Mouse (Mus musculus): Measurements from ENCODE around the gene Dynlt1f.
"Not testable (repeated sequence)": the region's sequence is repeated elsewhere in the genome, so short reads cannot be mapped to it uniquely, and the experiment has no call there.

Dynlt1f gene

DNA sequence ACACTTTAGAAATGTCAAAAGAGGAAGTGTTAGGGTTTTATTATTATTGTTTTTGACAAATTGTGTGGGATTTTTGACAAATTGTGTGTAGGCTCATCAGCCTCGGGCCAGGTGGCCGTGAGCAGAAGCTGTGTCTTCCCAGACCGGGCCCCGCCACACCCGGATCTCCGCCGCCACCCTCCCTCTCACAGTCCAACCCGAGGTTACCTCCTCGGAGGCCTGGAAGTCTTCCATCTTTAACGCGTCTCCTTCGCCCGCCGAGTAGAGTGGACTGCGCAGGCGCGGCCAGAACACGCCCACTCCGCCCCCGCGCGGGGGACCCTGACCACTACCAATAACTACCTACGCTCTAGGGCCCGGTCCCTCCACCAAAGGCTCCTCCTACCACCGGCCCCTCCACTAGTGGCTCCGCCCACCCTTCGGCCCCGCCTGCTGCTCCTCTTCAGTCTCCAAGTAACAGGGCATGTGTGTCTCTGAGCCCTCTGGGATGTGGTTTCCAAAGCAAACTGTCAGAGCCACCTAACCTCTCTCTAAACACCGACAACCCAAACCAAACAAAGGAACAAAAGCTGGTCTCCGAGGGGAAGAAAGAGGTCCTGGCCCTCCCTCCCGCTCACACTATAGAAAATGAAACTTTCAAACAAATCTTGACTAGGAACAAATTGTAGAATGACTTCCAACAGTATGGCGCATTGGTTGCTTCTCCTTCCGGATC, at the start of gene Dynlt1f:
TSS of gene Dynlt1f (minus strand) at position 334 of the 715 bp plus-strand sequence.
- DNase-seq = peak; percentile 16

DNA sequence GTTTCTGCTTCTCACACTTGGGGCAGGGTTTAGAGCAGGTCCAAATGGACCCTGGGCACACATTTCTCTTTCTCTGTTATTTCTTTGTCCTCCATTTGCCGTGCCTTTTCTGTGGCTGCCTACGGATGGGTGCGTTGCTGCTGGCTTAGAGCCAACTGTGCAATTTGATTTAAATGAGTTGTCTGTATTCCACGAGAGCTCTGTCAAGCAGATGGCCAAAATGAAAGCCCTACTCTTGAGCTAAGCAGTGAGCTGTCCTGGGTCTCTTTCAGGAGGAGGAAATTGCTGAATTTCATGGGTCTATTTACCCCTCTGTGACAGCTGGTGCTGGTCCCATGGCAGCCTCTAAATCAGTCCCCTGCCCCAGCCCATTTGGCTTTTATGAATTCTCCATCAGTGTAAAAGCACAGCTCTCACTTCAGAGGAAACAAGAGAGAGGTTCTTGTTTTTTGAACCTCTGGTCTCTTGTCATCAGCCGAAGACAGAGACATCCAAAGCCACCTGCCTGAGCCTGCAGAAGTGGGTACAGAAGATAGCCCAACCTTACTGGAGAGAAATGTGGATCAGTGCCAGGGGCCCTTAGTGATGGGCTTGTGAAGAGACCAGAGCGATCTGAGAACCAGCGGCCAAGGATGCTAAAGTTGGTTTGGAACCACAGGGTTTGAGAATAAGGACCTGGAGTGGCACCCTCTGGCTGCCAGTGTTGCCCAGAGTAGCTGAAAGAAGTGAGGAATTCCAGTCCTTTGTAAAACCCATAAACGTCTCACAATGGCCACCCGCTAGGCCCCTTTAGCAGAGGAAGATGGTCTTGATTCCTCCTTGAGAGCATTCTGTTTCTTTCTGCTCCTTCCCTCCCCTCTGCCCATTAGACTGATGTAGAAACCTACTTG, 47.9 kb upstream of the Dynlt1f start:
- DNase-seq = not testable (repeated sequence)

DNA sequence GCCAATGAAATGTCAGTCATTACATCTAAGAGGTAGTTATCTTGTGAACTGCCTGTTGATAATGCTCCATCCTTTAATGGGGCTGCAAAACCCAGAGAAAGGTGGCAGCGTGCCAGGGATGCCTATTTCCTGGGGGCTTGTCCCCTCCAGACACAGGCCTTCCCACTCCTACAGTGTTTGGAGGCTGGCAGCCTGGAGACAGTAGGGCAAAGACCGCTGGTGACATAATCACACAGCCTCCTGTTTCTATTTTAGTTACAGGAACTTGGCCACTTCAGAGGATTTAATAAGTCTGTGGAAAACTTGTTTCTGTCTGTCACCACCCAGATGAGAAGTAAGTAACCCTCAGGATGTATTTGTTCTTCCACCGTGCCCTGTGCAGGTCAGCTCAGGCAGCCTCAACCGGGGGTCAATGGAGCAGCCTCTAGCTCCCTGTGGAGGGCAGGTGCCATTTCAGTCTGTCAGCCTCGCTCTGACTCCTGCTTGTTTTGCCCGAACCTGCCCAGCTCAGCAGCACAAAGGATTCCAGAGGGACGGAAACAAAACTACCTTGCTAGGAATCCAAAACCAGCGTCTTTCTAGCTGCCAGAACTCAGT, 47.0 kb upstream of the Dynlt1f start:
- DNase-seq = not testable (repeated sequence)

DNA sequence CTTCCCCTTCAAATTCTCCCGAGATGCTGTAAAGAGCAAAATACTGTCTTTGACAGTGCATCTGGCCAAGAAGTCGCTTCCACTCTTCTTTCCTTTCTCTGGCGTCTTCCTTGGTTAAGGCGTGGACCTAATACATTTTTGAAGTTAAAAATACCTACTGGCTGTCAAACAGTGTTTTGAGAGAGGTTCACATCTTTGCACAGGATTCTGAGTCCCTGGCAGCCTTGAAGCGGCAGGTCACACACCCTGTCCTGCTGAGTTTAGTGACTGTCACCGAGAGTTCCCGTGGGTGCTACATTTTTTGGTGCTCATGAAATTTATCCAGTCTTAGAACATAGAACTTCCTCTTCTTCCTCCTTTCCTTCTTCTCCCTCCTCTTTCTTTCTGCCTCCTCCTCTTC, 44.4 kb upstream of the Dynlt1f start:
- DNase-seq = not testable (repeated sequence)

DNA sequence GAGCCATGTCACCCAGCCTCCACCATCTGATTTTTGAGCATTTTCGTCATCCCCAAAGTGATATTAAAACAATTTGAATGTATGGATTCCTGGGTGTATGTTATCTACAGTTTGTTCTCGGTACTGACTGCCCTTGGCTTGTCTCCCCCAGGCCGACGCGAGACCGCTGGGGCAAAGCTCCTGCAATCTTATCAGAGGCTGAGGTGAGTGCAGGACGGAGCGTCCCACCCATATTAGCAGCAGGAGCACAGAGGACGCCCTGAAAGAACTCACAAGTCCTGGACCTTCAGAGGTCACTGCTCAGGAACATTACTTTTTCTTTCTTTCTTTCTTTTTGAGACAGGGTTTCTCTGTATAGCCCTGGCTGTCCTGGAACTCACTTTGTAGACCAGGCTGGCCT, 43.8 kb upstream of the Dynlt1f start:
- DNase-seq = not testable (repeated sequence)

DNA sequence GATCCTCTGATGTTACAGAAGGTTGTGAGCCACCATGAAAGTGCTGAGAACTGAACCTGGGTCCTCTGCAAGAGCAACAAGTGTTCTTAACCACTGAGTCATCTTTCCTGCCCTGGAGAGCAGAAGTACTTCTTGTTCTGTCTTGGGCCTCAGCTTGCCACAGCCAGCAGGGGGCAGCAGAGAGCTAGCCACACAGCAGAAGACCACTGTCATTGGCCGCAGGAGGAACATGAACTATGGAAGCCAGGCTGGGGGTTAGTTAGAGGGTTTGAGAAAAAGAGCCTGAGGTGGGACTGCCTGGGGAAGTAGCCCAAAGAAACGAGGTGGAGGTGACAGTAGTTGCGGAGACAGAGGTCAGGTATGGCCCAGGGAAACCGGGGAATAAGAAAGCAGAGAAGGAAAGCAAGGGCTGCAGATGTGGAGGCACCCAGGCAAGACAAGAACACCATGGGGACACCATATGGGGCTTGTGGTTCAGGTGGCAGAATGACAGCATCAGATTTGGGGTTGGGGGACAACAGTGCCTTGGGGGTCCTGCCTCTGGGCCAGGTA, 41.6 kb upstream of the Dynlt1f start:
- peak; percentile 19 for DNase-seq

DNA sequence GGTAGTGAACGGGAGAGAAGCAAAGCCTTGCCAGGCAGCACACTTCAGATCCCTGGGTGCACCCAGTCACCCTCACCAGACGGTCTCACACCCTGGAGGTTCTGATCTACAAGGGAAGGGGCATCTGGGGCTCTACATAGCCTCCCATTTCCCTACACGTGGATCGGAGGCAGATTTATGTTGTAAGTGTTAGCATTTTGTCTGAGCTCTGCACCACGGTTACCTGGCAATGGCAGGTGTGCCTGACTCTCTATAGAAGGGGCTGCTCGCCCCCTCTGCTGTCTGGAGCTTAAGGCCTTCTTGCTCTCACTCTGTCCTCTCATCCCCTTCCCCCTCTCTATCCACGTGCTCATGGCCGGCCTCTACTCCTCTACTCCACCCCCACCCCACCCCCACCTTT, 40.8 kb upstream of the Dynlt1f start:
- not testable (repeated sequence) for DNase-seq

DNA sequence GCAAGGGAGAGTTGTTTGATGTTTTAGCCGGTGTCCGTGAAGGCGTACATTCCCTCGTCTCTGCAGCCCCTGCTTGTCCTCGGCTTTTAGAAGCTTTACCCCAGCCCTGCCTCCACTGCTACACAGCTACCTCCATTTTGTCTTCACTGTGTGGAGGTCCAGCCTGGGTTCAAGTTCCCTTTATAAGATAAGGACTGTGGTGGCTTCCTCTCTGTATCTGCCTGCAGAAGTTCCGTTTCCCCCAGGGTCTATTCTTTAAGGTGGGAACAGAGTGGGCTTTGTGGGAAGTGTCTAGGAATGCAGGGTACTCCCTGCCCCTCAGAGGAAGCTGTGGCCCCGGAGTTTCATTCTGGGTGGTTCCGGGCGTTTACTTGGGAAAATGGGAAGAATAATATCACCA, 40.0 kb upstream of the Dynlt1f start:
- DNase-seq = not testable (repeated sequence)

DNA sequence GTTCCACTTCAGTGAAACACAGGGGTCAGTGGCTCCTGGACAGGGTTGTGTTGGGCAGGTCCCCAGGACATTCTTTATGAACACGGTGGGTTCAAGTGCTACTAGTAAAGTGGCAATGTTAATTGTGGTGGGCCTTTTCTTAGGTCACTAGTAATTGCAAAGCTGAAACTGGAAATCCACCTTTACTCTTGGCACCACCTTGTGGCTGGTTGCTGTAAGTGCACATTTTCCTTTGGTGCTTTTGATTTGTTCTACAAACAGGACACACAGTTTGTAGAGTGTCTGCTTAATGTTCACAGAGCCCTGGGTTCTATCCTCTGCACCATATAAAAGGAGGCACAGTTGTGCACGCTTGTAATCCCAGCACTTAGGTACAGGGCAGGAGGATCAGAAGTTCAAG, 35.9 kb upstream of the Dynlt1f start:
- DNase-seq = peak; percentile 89

DNA sequence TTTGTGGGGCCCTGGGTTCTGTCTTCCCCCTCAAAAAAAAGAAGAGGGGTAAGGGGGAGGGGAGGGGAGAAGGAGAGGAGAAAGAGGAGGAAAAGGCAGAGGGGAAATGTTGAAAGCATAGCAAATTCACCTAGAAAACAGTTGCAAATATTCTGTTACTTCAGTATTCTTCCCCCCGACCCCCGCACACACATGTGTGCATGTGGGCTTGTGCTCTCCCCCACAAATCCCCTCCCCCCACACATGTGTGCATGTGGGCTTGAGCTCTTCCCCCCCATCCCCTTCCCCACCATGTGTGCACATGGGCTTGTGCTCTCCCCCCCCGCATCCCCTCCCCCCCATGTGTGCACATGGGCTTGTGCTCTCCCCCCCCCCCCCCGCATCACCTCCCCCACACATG, 33.6 kb upstream of the Dynlt1f start:
- peak; percentile 10 for DNase-seq

DNA sequence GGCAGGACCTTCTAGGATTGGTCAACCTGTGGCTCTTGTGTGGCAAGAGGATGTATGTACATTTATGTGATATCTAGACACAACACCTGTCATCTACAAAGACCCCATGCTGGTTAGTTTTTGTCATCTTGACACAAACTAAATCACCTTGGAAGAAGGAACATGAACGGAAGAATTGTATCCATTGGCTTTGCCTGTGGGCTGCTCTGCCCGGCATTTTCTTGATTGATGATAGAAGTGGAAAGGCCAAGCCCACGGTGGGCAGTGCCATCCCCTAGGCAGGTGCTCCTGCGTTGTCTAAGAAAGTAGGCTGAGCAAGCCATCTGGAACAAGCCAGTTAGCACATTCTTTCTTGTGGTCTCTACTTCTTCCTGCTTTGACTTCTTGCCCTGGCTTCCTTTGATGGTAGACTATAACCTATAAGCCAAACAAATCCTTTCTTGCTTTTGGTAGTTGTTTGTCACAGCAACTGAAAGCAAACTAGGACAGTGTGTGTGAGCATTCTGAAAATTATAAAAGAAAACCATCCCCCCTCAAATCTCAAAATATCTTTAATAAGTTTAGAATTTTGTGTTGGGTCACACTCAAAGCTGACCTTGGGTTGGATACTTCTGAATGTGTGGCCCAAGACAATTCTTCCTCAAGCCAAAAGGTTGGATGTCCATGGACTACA, 30.7 kb upstream of the Dynlt1f start:
- DNase-seq = not testable (repeated sequence)

DNA sequence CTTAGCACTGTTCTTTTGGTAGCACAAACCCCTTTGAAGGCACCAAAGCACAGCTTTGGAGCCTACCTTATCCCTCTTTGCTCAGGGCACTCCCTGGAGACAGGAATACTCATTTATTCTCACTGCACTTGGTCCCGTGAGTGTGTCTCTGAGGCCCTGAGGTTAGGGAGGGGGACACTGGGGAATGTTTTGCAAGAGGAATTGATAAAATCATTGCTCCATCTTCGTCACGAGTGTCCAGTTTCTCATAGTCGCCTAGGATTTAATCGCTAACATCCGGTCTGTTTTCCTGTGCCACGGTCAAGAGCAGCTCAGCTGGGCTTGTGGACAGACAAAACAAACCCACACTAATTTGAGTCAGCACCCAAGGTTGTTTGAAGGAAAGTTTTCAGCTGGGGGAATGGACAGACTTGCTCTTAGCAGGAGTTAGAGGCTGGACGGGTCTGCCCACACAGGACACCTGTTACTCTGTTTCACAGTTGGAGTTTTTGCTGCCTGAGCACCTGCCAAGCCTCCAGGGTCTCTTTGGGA, 29.7 kb upstream of the Dynlt1f start:
- DNase-seq = not testable (repeated sequence)

DNA sequence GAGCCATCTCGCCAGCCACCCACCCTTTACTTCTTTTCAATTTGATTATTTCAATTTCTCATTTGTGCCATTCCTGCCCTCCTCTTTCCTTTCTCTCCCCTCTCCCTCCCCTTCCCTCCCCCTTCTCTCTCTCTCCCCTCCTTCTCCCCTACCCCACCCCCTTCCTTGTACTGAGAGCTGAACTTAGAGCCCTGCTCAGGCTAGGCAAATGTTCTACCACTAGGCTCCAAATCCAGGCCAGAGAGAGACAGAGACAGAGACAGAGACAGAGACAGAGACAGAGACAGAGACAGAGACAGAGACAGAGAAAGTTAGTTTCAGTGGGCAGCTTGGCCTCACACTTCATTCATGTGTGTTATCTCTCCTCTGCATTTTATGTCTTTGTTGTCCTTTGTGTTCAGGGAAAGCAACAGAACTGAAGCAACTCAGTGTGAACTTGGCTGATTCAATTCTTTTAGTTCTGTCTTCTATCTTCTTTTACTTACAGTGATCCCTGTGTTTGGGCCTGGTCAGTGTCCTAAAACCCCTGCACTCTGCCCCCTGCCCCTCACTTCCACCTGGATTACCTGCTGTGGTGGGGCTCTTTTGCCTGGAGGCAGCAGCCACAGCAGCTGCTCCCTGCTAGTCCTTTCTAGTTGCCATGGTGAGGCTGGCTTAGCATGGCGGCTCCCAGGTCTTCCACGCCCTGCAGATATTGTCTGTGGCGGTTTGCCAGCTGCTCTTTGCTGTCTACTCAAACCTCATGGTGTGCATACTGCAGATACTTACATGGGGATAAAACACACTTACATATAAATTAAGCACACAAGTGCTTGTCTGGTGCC, 29.0 kb upstream of the Dynlt1f start:
- not testable (repeated sequence) for DNase-seq

DNA sequence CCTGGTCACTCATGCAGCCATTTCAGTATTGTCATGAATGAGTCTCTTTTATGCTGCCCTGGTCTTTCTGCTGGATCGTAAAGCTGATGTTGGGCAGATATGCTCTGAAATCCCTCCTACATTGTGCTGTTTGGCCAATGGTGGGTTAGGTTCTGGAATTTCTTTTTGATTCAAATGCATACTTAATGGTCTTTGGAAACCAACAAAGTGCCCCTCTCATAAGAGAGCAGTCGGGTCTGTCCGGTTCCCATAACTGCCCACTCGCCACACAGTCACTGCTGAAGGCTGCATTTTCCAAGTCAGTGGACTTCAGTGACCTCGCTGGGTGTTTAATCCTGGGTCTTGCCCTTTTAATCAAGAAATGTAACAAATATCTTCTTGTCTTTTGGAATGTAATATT, 28.0 kb upstream of the Dynlt1f start:
- not testable (repeated sequence) for DNase-seq

DNA sequence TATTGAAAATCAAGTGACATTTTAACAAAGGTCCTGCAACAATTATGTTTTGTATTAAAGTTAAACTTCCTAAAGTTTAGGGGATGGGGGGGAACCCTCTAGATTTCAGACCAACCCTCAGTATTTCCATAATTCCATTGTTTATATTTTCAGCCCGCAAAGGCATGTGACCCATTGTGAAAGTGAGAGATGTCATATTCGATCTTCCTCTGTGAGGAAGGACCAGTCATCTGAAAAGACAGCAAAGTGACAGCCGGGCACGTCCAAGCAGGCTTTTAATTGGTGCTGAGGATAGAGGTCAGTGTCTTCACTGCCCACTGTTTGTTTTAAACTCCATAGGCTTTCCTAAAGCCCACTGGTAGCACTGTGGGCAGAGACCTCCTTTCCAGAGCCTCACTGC, 26.0 kb upstream of the Dynlt1f start:
- not testable (repeated sequence) for DNase-seq

DNA sequence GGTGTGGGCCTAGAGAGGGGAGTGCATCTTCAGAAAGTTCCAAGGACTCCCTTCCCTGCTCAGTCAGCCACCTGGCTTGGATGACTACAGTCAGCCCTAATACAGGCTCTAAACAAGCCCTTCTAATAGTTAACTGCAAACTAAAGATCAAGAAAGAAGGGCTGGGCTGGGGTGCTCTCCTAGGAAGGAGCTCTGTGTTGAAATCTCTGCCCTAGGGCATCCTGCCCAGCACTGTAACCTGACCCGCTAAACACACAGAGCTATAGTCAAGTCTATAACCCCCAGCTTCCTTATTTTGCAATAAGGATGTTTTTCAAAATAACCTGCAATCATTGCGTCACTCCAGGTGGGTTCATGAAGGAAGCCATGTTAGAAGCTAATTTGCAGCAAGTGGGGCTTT, 22.4 kb upstream of the Dynlt1f start:
- not testable (repeated sequence) for DNase-seq

DNA sequence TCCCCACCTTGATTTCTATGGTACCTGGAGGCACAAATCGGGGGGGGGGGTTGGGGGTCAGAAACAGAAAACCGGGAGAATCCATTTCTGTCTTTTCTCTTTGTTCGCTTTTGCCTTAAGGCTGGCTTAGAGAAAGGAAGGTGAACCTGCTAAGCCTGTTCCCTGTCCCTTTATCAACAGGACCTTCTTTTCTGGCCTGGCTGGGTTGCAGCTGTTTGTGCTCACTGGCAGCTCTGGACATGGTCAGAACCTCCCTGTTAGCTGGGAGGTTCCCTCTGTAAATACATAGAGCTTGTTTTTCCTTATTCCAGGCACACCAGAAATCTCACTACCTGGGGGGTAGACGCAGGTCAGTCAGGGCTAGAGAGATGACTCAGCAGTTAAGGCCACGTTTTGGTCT, 18.6 kb upstream of the Dynlt1f start:
- DNase-seq = not testable (repeated sequence)

DNA sequence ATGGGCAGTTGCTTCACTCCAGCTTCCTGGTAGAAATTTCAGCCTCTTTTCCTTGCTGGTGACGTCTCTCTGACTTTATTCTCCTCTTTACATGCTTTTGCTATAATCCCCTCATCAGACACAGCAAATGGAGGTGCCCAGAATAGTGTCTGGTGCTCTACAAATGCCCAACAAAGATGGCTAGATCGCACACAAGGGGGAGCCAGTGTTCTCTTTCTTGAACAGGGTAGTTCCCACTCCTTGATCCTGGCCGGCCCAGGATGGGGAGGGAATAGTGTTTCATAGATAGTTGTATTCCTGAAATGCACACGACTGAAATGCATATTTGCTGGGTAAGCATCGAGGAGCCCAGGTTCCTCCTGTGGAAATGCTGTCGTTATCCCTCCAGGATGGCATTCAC, 12.8 kb upstream of the Dynlt1f start:
- not testable (repeated sequence) for DNase-seq

DNA sequence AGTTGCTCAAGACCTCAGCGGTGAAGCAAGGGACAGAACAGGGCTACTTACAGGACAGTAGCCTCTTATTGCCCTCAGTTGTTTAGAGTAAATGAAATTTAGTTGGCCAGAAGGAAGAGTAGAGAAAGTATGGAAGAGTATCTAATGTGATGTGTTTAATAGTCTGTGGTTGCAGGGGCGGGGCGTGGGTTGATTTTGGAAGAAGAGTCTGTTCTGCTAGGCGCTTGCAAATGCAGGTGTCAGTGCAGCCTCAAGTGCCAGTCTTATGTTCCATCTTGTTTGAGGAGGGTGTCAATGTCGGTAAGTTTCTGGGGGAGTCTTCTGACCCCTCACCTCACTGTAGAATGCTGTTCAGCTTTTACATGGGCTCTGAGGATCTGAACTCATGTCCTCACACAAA, 9.7 kb upstream of the Dynlt1f start:
- not testable (repeated sequence) for DNase-seq

DNA sequence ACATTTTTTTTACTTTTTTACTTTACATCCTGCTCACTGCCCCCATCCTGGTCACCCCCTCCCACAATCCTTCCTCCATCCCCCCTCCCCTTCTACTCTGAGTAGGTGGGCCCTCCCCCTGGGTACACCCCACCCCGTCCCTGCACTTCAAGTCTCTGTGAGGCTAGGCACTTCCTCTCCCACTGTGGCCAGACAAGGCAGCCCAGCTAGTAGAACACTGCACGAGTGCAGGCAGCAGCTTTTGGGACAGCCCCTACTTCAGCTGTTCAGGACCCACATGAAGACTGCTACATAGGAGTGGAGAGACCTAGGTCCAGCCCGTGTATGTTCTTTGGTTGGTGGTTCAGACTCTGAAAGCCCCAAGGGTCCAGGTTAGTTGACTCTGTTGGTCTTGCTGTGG, 7.1 kb upstream of the Dynlt1f start:
- not testable (repeated sequence) for DNase-seq

DNA sequence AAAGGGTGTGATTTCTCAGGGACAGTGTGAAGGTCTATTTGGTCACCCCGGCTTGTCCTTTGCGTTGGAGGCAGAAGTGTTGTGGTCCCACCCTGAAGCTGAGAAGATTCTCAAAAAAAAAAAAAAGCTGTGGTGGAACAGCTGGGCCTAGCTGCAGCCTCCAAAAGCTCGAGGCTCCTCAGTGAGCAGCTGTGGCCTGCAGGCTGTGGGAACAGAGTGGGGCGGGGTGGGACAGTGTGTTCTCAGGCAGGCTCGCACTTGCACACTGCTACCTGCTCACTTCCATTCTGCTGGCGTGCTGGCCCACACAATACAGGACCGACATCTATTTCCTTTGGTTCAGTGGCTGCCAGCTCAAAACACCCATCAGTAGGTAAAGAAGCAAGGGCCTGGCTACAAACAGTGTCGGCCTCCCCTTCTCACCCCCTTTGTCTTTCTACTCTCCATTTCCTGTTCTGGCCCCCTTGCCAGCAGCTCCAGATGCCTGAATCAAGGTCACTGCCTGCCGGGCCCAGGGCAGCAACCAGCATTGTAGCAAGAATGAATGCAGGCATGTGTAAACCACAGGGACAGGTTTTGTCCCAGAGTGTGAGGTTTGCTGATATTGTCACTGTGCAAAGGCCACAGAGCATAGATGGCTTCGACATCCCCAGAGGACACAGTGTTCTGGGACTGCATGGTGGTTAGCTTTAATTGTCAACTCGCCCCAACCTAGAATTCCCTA, 5.6 kb upstream of the Dynlt1f start:
- DNase-seq = not testable (repeated sequence)

Measured in right cerebral cortex, postnatal 14 days (tissue).